14 mouse cellular contexts compared by ENCODE assay signal in the genomic region with DNA sequence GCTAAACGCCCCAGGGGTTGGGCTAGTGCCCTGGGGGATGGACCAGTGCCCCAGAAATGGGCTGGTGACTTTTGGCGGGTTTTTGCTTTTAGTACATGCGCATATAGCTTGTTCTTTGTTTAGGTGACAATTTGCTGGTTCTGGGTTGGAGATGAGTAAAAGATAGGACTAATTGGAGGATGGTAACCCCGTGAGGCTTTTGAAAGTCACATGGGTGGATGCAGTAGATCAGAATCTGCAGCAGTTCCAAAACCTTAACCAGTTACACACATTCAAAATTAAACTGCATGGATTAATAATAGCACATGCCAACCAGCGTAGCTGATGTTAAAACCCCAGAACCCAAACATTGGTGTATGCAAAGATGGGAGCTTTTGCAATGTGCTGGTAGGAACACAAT. TPM values are rescaled to one million over a fixed set of nuclear protein-coding genes. Genes with fewer than 3 reads are reported as not detected.
A peak's percentile ranks its signal among the peaks of the same experiment; 100 is the strongest.
DNase-seq lines count a peak whose midpoint lies in the region; ATAC-seq lines count a peak whose summit lies in the region.
"Had no signal": no experiment of that assay in that cellular context is flagged by ENCODE, and none has a peak within 500 bp of the region (broad histone marks: within the 10 kb centered on the region; RNA-seq: fewer than 3 reads in every experiment).

No protein-coding gene starts in this region.

- no peak overlapping the region for H3K4me3 ChIP-seq in heart, embryonic 12.5 days
- H3K4me3 ChIP-seq in midbrain, embryonic 12.5 days, result no peak overlapping the region
- no peak overlapping the region for H3K4me3 ChIP-seq in midbrain, embryonic 10.5 days
- H3K4me3 ChIP-seq in intestine, embryonic 15.5 days (replicated peaks), result peak overlapping the region; percentile 26
- peak overlapping the region; percentile 35; the same call in 1 of the 2 replicates for H3K4me3 ChIP-seq in stomach, embryonic 16.5 days (replicated peaks; ENCODE audit: low read length)

- peaks cover 6% of the 10 kb centered on the region for H3K4me1 ChIP-seq in heart, embryonic 12.5 days (replicated peaks)
- H3K4me1 ChIP-seq in midbrain, embryonic 12.5 days, result 0 out of 2 replicates have a peak, but pooled peaks cover 3% of the 10 kb centered on the region
- 0 out of 2 replicates have a peak, but pooled peaks cover 4% of the 10 kb centered on the region for H3K4me1 ChIP-seq in midbrain, embryonic 10.5 days
- H3K4me1 ChIP-seq in intestine, embryonic 15.5 days (replicated peaks), result 0 out of 2 replicates have a peak, but pooled peaks cover 2% of the 10 kb centered on the region
- H3K4me1 ChIP-seq in stomach, embryonic 16.5 days (ENCODE audit: control insufficient read depth, insufficient read depth, low read length), result no peaks in the 10 kb centered on the region; the same call in 1 of the 2 replicates

- 0 out of 2 replicates have a peak, but pooled peaks cover 2% of the 10 kb centered on the region for H3K9me3 ChIP-seq in heart, embryonic 12.5 days (replicated peaks)
- H3K9me3 ChIP-seq in midbrain, embryonic 12.5 days, result no peaks in the 10 kb centered on the region
- no peaks in the 10 kb centered on the region for H3K9me3 ChIP-seq in midbrain, embryonic 10.5 days (replicated peaks)
- no peaks in the 10 kb centered on the region for H3K9me3 ChIP-seq in intestine, embryonic 15.5 days
- no peaks in the 10 kb centered on the region for H3K9me3 ChIP-seq in stomach, embryonic 16.5 days (replicated peaks; ENCODE audit: control insufficient read depth, low read length)

- H3K27ac ChIP-seq in heart, embryonic 12.5 days (ENCODE audit: poor library complexity, severe bottlenecking), result no peak overlapping the region
- H3K27ac ChIP-seq in midbrain, embryonic 12.5 days (replicated peaks), result no peak overlapping the region
- no peak overlapping the region for H3K27ac ChIP-seq in midbrain, embryonic 10.5 days (replicated peaks)
- H3K27ac ChIP-seq in intestine, embryonic 15.5 days, result no peak overlapping the region
- peak overlapping the region; percentile 70 for H3K27ac ChIP-seq in stomach, embryonic 16.5 days (ENCODE audit: low read length)

- no peak overlapping the region for H3K9ac ChIP-seq in heart, embryonic 12.5 days
- no peak overlapping the region for H3K9ac ChIP-seq in midbrain, embryonic 12.5 days (replicated peaks)
- H3K9ac ChIP-seq in intestine, embryonic 15.5 days, result no peak overlapping the region
- no peak overlapping the region for H3K9ac ChIP-seq in stomach, embryonic 16.5 days (ENCODE audit: low read length)

- WGBS in heart, embryonic 12.5 days, result 44% methylated on average over 5 of the region's 5 CpGs
- WGBS in midbrain, embryonic 12.5 days, result 56% methylated on average over 5 of the region's 5 CpGs
- WGBS in midbrain, embryonic 10.5 days, result 48% methylated on average over 5 of the region's 5 CpGs
- WGBS in intestine, embryonic 15.5 days, result 51% methylated on average over 5 of the region's 5 CpGs
- WGBS in stomach, embryonic 16.5 days, result 48% methylated on average over 5 of the region's 5 CpGs

- no peaks in the 10 kb centered on the region for H3K36me3 ChIP-seq in heart, embryonic 12.5 days
- H3K36me3 ChIP-seq in midbrain, embryonic 12.5 days, result no peaks in the 10 kb centered on the region
- H3K36me3 ChIP-seq in midbrain, embryonic 10.5 days, result no peaks in the 10 kb centered on the region
- no peaks in the 10 kb centered on the region for H3K36me3 ChIP-seq in intestine, embryonic 15.5 days
- H3K36me3 ChIP-seq in stomach, embryonic 16.5 days (ENCODE audit: control insufficient read depth, insufficient read depth, low read length), result no peaks in the 10 kb centered on the region

- DNase-seq in heart, adult 18-20 months, result no peak
- DNase-seq in midbrain, embryonic 10.5 days (ENCODE audit: low spot score), result no peak
- no peak for DNase-seq in kidney, adult 9 months
- no peak for DNase-seq in spleen, postnatal 36 days (ENCODE audit: low spot score in 2 of 2)
- DNase-seq: adrenal gland, postnatal 14 days; B cell, adult 2 months; cerebellum, adult 2 months; gastrocnemius, postnatal 36 days; kidney, postnatal 25 days; lung, postnatal 36 days had no signal

- peak overlapping the region; percentile 59 for H3K4me2 ChIP-seq in heart, embryonic 12.5 days
- 0 out of 2 replicates have a peak overlapping the region, but pooled peaks have one; percentile 42 for H3K4me2 ChIP-seq in midbrain, embryonic 12.5 days (replicated peaks)
- peak overlapping the region; percentile 49 for H3K4me2 ChIP-seq in intestine, embryonic 15.5 days (replicated peaks)
- peak overlapping the region; percentile 43 for H3K4me2 ChIP-seq in stomach, embryonic 16.5 days (ENCODE audit: low read depth, low read length)

- no peak for ATAC-seq in heart, embryonic 12.5 days (ENCODE audit: insufficient number of reproducible peaks, low FRiP score)
- ATAC-seq in midbrain, embryonic 12.5 days (ENCODE audit: low FRiP score, low read depth), result 0 out of 2 replicates have a peak, but pooled peaks have one; percentile 19
- ATAC-seq in intestine, embryonic 15.5 days, result no peak
- no peak for ATAC-seq in stomach, embryonic 16.5 days (ENCODE audit: insufficient read depth, low FRiP score)

- no peaks in the 10 kb centered on the region for H3K27me3 ChIP-seq in heart, embryonic 12.5 days (replicated peaks)
- H3K27me3 ChIP-seq in midbrain, embryonic 12.5 days, result no peaks in the 10 kb centered on the region
- no peaks in the 10 kb centered on the region for H3K27me3 ChIP-seq in midbrain, embryonic 10.5 days (ENCODE audit: low read depth, poor library complexity, severe bottlenecking)
- no peaks in the 10 kb centered on the region for H3K27me3 ChIP-seq in intestine, embryonic 15.5 days (replicated peaks)
- H3K27me3 ChIP-seq in stomach, embryonic 16.5 days (ENCODE audit: control insufficient read depth, insufficient read depth, low read length), result no peaks in the 10 kb centered on the region

RNA-seq across cellular contexts. Expression of a gene that starts 57.9 kb away (rescaled TPM):
- 1.7 and 1.8 TPM in 2 replicates for polyA plus RNA-seq in heart, embryonic 12.5 days (2016; fragmentation: Nextera tagmentation; extraction: Ambion mirVana)
- total RNA-seq in heart, adult 18-20 months (2021), result 1 to 10 TPM; 6.2 to 7.3 TPM
- polyA plus RNA-seq in midbrain, embryonic 12.5 days (2016; fragmentation: Nextera tagmentation; extraction: Ambion mirVana), result 1.1 and 1.3 TPM in 2 replicates
- polyA plus RNA-seq in midbrain, embryonic 10.5 days (2016; fragmentation: Nextera tagmentation; extraction: Ambion mirVana), result 0.31 and 0.36 TPM in 2 replicates
- 7.1 and 9.4 TPM in 2 replicates for polyA plus RNA-seq in intestine, embryonic 15.5 days (2015; fragmentation: Nextera tagmentation; extraction: Ambion mirVana)
- polyA plus RNA-seq in stomach, embryonic 16.5 days (2015; fragmentation: Nextera tagmentation; extraction: Ambion mirVana), result 16.2 and 17.9 TPM in 2 replicates

Comparison
In these comparisons a context has a peak if more than half of its experiments do, and no peak if none do; other contexts are left out.
1. H3K4me3 ChIP-seq: peak in intestine, embryonic 15.5 days (single experiment) and stomach, embryonic 16.5 days (single experiment); none in heart, embryonic 12.5 days (single experiment), midbrain, embryonic 12.5 days (single experiment) and midbrain, embryonic 10.5 days (single experiment).
2. Peak in every context shown above with its lines, with median percentiles within 50 percentile points of each other: H3K4me2 ChIP-seq.